Mouse (Mus musculus): Measurements from ENCODE around the gene Atn1.

- TF ChIP-seq CTCF (IDR thresholded peaks at IDR 0.05 in 2 of 3, conservative IDR thresholded peaks at IDR 0.05 in 1 of 3; ENCODE audit: control insufficient read depth in 1 of 3, insufficient read depth in 1 of 3, low read depth in 2 of 3, low read length in 3 of 3, poor library complexity in 1 of 3, severe bottlenecking in 1 of 3): no peak
- no peak for TF ChIP-seq POLR2AphosphoS2 (IDR thresholded peaks at IDR 0.05; ENCODE audit: low read length)
- TF ChIP-seq EP300 (IDR thresholded peaks at IDR 0.05; ENCODE audit: low read depth in 1 of 2, low read length in 2 of 2): no peak
- no peak for TF ChIP-seq ZMIZ1 (IDR thresholded peaks at IDR 0.05; ENCODE audit: low read depth, low read length)
- no peak for TF ChIP-seq RAD21 (IDR thresholded peaks at IDR 0.05; ENCODE audit: low read depth, low read length)
Measured at GRCm38 (mm10) chr6:124787722-124788121, 31.4 kb upstream of the Atn1 start.
